Mouse (Mus musculus) lung, embryonic 14.5 days (tissue): ENCODE measurements at regions not wholly inside any gene's neighbourhood (a gene's known extent, or its start where the extent isn't known, plus 50 kb on each side); places are given as distances from the start of the nearest gene placed in this dataset.

Source experiments
- ATAC-seq: fragments of 200-750 bp; cut with Nextera tagmentation; 2 replicates; pipeline ENCODE4 v1.8.0; 2017; ENCODE audit warnings: mild to moderate bottlenecking, moderate TSS enrichment, moderate library complexity; ENCODE audit not compliant: insufficient read depth
- DNase-seq: peaks from one replicate; pipeline ENCODE4 v3.0.0-alpha.2; 2015
- H3K27ac ChIP-seq: fragments of 300-500 bp; sonication (generic); 2 replicates; pipeline ENCODE4 v1.5.1; 2014; ENCODE audit warnings: low read depth, mild to moderate bottlenecking, moderate library complexity
- H3K27me3 ChIP-seq: fragments of 300-500 bp; sonication (generic); 2 replicates; pipeline ENCODE4 v1.6.1; 2014; ENCODE audit warnings: low read length, control low read depth; ENCODE audit not compliant: insufficient read depth
- H3K36me3 ChIP-seq: fragments of 300-500 bp; sonication (generic); 2 replicates; pipeline ENCODE4 v1.6.1; 2014; ENCODE audit warnings: control low read depth; ENCODE audit not compliant: insufficient read depth
- H3K4me1 ChIP-seq: fragments of 300-500 bp; sonication (generic); 2 replicates; pipeline ENCODE4 v1.6.1; 2014; ENCODE audit warnings: antibody characterized with exemption, control low read depth; ENCODE audit not compliant: insufficient read depth
- H3K4me2 ChIP-seq: fragments of 300-500 bp; sonication (generic); 2 replicates; pipeline ENCODE4 v1.6.1; 2014; ENCODE audit warnings: mild to moderate bottlenecking
- H3K4me3 ChIP-seq: fragments of 300-500 bp; sonication (generic); 2 replicates; pipeline ENCODE4 v1.5.1; 2014; ENCODE audit warnings: low read depth, low read length
- H3K9ac ChIP-seq: fragments of 300-500 bp; sonication (generic); 2 replicates; pipeline ENCODE4 v1.6.1; 2014
- H3K9me3 ChIP-seq: fragments of 300-500 bp; sonication (generic); 2 replicates; pipeline ENCODE4 v1.6.1; 2016; ENCODE audit warnings: low read depth, low read length, control low read depth
- CTCF ChIP-seq: IDR thresholded peaks from 2 replicates; pipeline ENCODE4 v1.5.1; 2016; ENCODE audit warnings: antibody characterized with exemption, low read depth
- WGBS: fragments of 180-500 bp; shearing (Covaris S2); extraction: QIAGEN DNeasy Blood & Tissue Kit; methylation state at CpG from one replicate; pipeline ENCODE4 v1.1.7; 2014; 5-methylcytosine and 5-hydroxymethylcytosine counted together

GRCm38 (mm10) chr12:104539911-104540310 is 66.8 kb upstream of the Gsc start:
- Histone ChIP-seq H3K27ac (no peak overlapping the region), H3K9ac (no peak overlapping the region), H3K27me3 (no peaks in the 10 kb centered on the region), H3K4me2 (no peak overlapping the region), H3K9me3 (no peaks in the 10 kb centered on the region), H3K36me3 (no peaks in the 10 kb centered on the region), H3K4me3 (no peak overlapping the region), H3K4me1 (no peaks in the 10 kb centered on the region)
- no peak for DNase-seq
- no peak for ATAC-seq
- WGBS = 86% methylated on average over 7 of the region's 7 CpGs
- no peak for TF ChIP-seq CTCF

GRCm38 (mm10) chr12:104538436-104538835 is 65.3 kb upstream of the Gsc start:
- ATAC-seq = no peak
- H3K4me3 ChIP-seq = no peak overlapping the region
- H3K9me3 ChIP-seq = no peaks in the 10 kb centered on the region
- H3K36me3 ChIP-seq = no peaks in the 10 kb centered on the region
- H3K4me2 ChIP-seq = no peak overlapping the region
- H3K9ac ChIP-seq = no peak overlapping the region
- DNase-seq = no peak
- no peak overlapping the region for H3K27ac ChIP-seq
- H3K4me1 ChIP-seq = no peaks in the 10 kb centered on the region
- no peaks in the 10 kb centered on the region for H3K27me3 ChIP-seq
- no peak for TF ChIP-seq CTCF
- WGBS = 90% methylated on average over 2 of the region's 2 CpGs

- no peak for DNase-seq
Measured at GRCm38 (mm10) chr12:104531512-104532447, 58.6 kb upstream of the Gsc start.

GRCm38 (mm10) chr12:104530586-104530985 is 57.5 kb upstream of the Gsc start:
- ATAC-seq (no peak), DNase-seq (no peak)
- H3K4me3 ChIP-seq = no peak overlapping the region
- peaks cover 6% of the 10 kb centered on the region; the same call in 1 of the 2 replicates for H3K9me3 ChIP-seq
- no peaks in the 10 kb centered on the region for H3K27me3 ChIP-seq
- no peak overlapping the region for H3K9ac ChIP-seq
- no peak for TF ChIP-seq CTCF
- H3K4me1 ChIP-seq = no peaks in the 10 kb centered on the region
- no peaks in the 10 kb centered on the region for H3K36me3 ChIP-seq
- no peak overlapping the region for H3K27ac ChIP-seq
- H3K4me2 ChIP-seq = no peak overlapping the region
- WGBS = 81% methylated on average over 4 of the region's 4 CpGs

More at GRCm38 (mm10) chr12:104531512-104532447, 58.6 kb upstream of the Gsc start:
- Histone ChIP-seq H3K9me3 (no peaks in the 10 kb centered on the region), H3K9ac (no peak overlapping the region), H3K4me1 (no peaks in the 10 kb centered on the region), H3K4me3 (no peak overlapping the region), H3K4me2 (no peak overlapping the region), H3K36me3 (no peaks in the 10 kb centered on the region), H3K27ac (no peak overlapping the region), H3K27me3 (no peaks in the 10 kb centered on the region)
- TF ChIP-seq CTCF = no peak
- ATAC-seq = no peak
- WGBS = 28% methylated on average over 29 of the region's 29 CpGs
